Mouse (Mus musculus): ENCODE measurements at regions not wholly inside any gene's neighbourhood (a gene's known extent, or its start where the extent isn't known, plus 50 kb on each side); places are given as distances from the start of the nearest gene placed in this dataset.

- DNase-seq (ENCODE audit: extremely low spot score, low read depth, low spot score) = no peak
These were observed 56.1 kb upstream of the Rbfox1 start for GRCm38 (mm10) chr16:5829071-5829470.

- no peak for DNase-seq (ENCODE audit: extremely low spot score, low read depth, low spot score)
These were observed 61.8 kb upstream of the Rbfox1 start for GRCm38 (mm10) chr16:5823316-5823715.

- DNase-seq (ENCODE audit: extremely low spot score, low read depth, low spot score) = no peak
These were observed 68.0 kb upstream of the Rbfox1 start for GRCm38 (mm10) chr16:5817166-5817565.

GRCm38 (mm10) chr16:5812245-5812820 lies 72.8 kb upstream of the Rbfox1 start:
- DNase-seq (ENCODE audit: extremely low spot score, low read depth, low spot score) = no peak

GRCm38 (mm10) chr16:5811654-5811992 lies 73.5 kb upstream of the Rbfox1 start:
- no peak for DNase-seq (ENCODE audit: extremely low spot score, low read depth, low spot score)

- DNase-seq (ENCODE audit: extremely low spot score, low read depth, low spot score) = no peak
These were observed 74.0 kb upstream of the Rbfox1 start for GRCm38 (mm10) chr16:5810986-5811653.

- no peak for DNase-seq (ENCODE audit: extremely low spot score, low read depth, low spot score)
These were observed 87.0 kb upstream of the Rbfox1 start for GRCm38 (mm10) chr16:5798188-5798587.

GRCm38 (mm10) chr16:5792216-5792615 lies 92.9 kb upstream of the Rbfox1 start:
- DNase-seq (ENCODE audit: extremely low spot score, low read depth, low spot score) = no peak

GRCm38 (mm10) chr16:5790161-5790560 lies 95.0 kb upstream of the Rbfox1 start:
- DNase-seq (ENCODE audit: extremely low spot score, low read depth, low spot score) = no peak

GRCm38 (mm10) chr16:5787206-5787605 lies 97.9 kb upstream of the Rbfox1 start:
- no peak for DNase-seq (ENCODE audit: extremely low spot score, low read depth, low spot score)

GRCm38 (mm10) chr16:5766771-5767421 lies 118.3 kb upstream of the Rbfox1 start:
- DNase-seq (ENCODE audit: extremely low spot score, low read depth, low spot score) = no peak

GRCm38 (mm10) chr16:5765143-5765542 lies 120.0 kb upstream of the Rbfox1 start:
- DNase-seq (ENCODE audit: extremely low spot score, low read depth, low spot score) = peak; percentile 62

- DNase-seq (ENCODE audit: extremely low spot score, low read depth, low spot score) = no peak
These were observed 124.3 kb upstream of the Rbfox1 start for GRCm38 (mm10) chr16:5760821-5761220.

GRCm38 (mm10) chr16:5759021-5759420 lies 126.1 kb upstream of the Rbfox1 start:
- no peak for DNase-seq (ENCODE audit: extremely low spot score, low read depth, low spot score)

- DNase-seq (ENCODE audit: extremely low spot score, low read depth, low spot score) = no peak
These were observed 142.2 kb upstream of the Rbfox1 start for GRCm38 (mm10) chr16:5742716-5743507.

- no peak for DNase-seq (ENCODE audit: extremely low spot score, low read depth, low spot score)
These were observed 144.4 kb upstream of the Rbfox1 start for GRCm38 (mm10) chr16:5740776-5741175.

GRCm38 (mm10) chr16:5733608-5734007 lies 151.5 kb upstream of the Rbfox1 start:
- DNase-seq (ENCODE audit: extremely low spot score, low read depth, low spot score) = no peak

- DNase-seq (ENCODE audit: extremely low spot score, low read depth, low spot score) = no peak
These were observed 162.6 kb upstream of the Rbfox1 start for GRCm38 (mm10) chr16:5722506-5722905.

- no peak for DNase-seq (ENCODE audit: extremely low spot score, low read depth, low spot score)
These were observed 171.7 kb upstream of the Rbfox1 start for GRCm38 (mm10) chr16:5713476-5713875.

- DNase-seq (ENCODE audit: extremely low spot score, low read depth, low spot score) = no peak
These were observed 175.3 kb upstream of the Rbfox1 start for GRCm38 (mm10) chr16:5709831-5710230.

- peak; percentile 1 for DNase-seq (ENCODE audit: extremely low spot score, low read depth, low spot score)
These were observed 184.4 kb upstream of the Rbfox1 start for GRCm38 (mm10) chr16:5700731-5701255.

Data from hindlimb bud, embryonic 11.5 days (tissue).